8 mouse cellular contexts compared by ENCODE assay signal in genomic region chr9:118478839-118479507, GRCm38 (mm10). TPM values are rescaled to one million over a fixed set of nuclear protein-coding genes. Genes with fewer than 3 reads are reported as not detected.
DNase-seq lines count a peak whose midpoint lies in the region; ATAC-seq lines count a peak whose summit lies in the region.

No protein-coding gene starts in this region.

- no peak overlapping the region; the same call in 1 of the 2 replicates for H3K27ac ChIP-seq in heart, embryonic 10.5 days
- no peak overlapping the region; the same call in 1 of the 2 replicates for H3K27ac ChIP-seq in embryonic facial prominence, embryonic 10.5 days (replicated peaks)
- no peak overlapping the region for H3K27ac ChIP-seq in hindbrain, embryonic 15.5 days (replicated peaks)
- H3K27ac ChIP-seq in lung, embryonic 16.5 days (ENCODE audit: low read length): no peak overlapping the region

- H3K4me2 ChIP-seq in hindbrain, embryonic 15.5 days: peak overlapping the region; percentile 54
- H3K4me2 ChIP-seq in lung, embryonic 16.5 days (ENCODE audit: low read depth, low read length): peak overlapping the region; percentile 80

- H3K9me3 ChIP-seq in heart, embryonic 10.5 days: no peaks in the 10 kb centered on the region
- no peaks in the 10 kb centered on the region for H3K9me3 ChIP-seq in embryonic facial prominence, embryonic 10.5 days
- H3K9me3 ChIP-seq in hindbrain, embryonic 15.5 days: no peaks in the 10 kb centered on the region
- H3K9me3 ChIP-seq in lung, embryonic 16.5 days (ENCODE audit: control insufficient read depth, low read length): no peaks in the 10 kb centered on the region

- H3K4me1 ChIP-seq in heart, embryonic 10.5 days: peaks cover 30% of the 10 kb centered on the region
- peaks cover 31% of the 10 kb centered on the region for H3K4me1 ChIP-seq in embryonic facial prominence, embryonic 10.5 days
- H3K4me1 ChIP-seq in hindbrain, embryonic 15.5 days (replicated peaks): peaks cover 30% of the 10 kb centered on the region
- H3K4me1 ChIP-seq in lung, embryonic 16.5 days (replicated peaks; ENCODE audit: control insufficient read depth, insufficient read depth, low read length): peaks cover 17% of the 10 kb centered on the region

- H3K36me3 ChIP-seq in heart, embryonic 10.5 days: no peaks in the 10 kb centered on the region
- no peaks in the 10 kb centered on the region for H3K36me3 ChIP-seq in embryonic facial prominence, embryonic 10.5 days (replicated peaks)
- no peaks in the 10 kb centered on the region for H3K36me3 ChIP-seq in hindbrain, embryonic 15.5 days
- H3K36me3 ChIP-seq in lung, embryonic 16.5 days (ENCODE audit: control insufficient read depth, insufficient read depth, low read length): no peaks in the 10 kb centered on the region
- no peaks in the 10 kb centered on the region for H3K36me3 ChIP-seq in splenic B cell, adult 2 months (ENCODE audit: control insufficient read depth, insufficient read depth, low read length, poor library complexity, severe bottlenecking)

- peak overlapping the region; percentile 64 for H3K4me3 ChIP-seq in heart, embryonic 10.5 days
- H3K4me3 ChIP-seq in embryonic facial prominence, embryonic 10.5 days: peak overlapping the region; percentile 53
- peak overlapping the region; percentile 36 for H3K4me3 ChIP-seq in hindbrain, embryonic 15.5 days
- H3K4me3 ChIP-seq in lung, embryonic 16.5 days (ENCODE audit: low read length): peak overlapping the region; percentile 49

- no peak for DNase-seq in heart, embryonic 10.5 days (ENCODE audit: low spot score)
- DNase-seq in heart, adult 8-10 months (ENCODE audit: low spot score): no peak
- peak; percentile 50 for DNase-seq in T-cell, adult 2 months (ENCODE audit: low spot score)
- peak; percentile 66 for DNase-seq in embryonic facial prominence, embryonic 10.5 days (ENCODE audit: low spot score)
- peak; percentile 13 for DNase-seq in splenic B cell, adult 2 months (ENCODE audit: low read depth, low spot score)
- no peak for DNase-seq in frontal cortex, postnatal 25 days (ENCODE audit: low spot score in 2 of 2)

- WGBS in heart, embryonic 10.5 days: under 1% methylated on average over 80 of the region's 87 CpGs
- under 1% methylated on average over 87 of the region's 87 CpGs for WGBS in embryonic facial prominence, embryonic 10.5 days
- under 1% methylated on average over 62 of the region's 87 CpGs for WGBS in hindbrain, embryonic 15.5 days
- WGBS in lung, embryonic 16.5 days: under 1% methylated on average over 55 of the region's 87 CpGs

- ATAC-seq in hindbrain, embryonic 15.5 days (ENCODE audit: low FRiP score, low read depth): no peak
- ATAC-seq in lung, embryonic 16.5 days (ENCODE audit: low read depth): peak; percentile 85

- H3K27me3 ChIP-seq in heart, embryonic 10.5 days (ENCODE audit: insufficient read depth, poor library complexity, severe bottlenecking): peaks cover 96% of the 10 kb centered on the region
- peaks cover 100% of the 10 kb centered on the region for H3K27me3 ChIP-seq in embryonic facial prominence, embryonic 10.5 days (replicated peaks; ENCODE audit: low read depth, poor library complexity, severe bottlenecking)
- H3K27me3 ChIP-seq in hindbrain, embryonic 15.5 days: peaks cover 80% of the 10 kb centered on the region
- H3K27me3 ChIP-seq in lung, embryonic 16.5 days (ENCODE audit: control insufficient read depth, insufficient read depth, low read depth, low read length): peaks cover 88% of the 10 kb centered on the region
- no peaks in the 10 kb centered on the region for H3K27me3 ChIP-seq in splenic B cell, adult 2 months (ENCODE audit: control insufficient read depth, insufficient read depth, low read length, poor library complexity, severe bottlenecking)

- no peak overlapping the region for H3K9ac ChIP-seq in hindbrain, embryonic 15.5 days
- 0 out of 2 replicates have a peak overlapping the region, but pooled peaks have one; percentile 20 for H3K9ac ChIP-seq in lung, embryonic 16.5 days (ENCODE audit: low read length)

RNA-seq across cellular contexts. Expression of gene Eomes, which starts 1.0 kb away (rescaled TPM):
- 0.11 and 0.13 TPM in 2 replicates for polyA plus RNA-seq in heart, embryonic 10.5 days (2016; fragmentation: Nextera tagmentation; extraction: Ambion mirVana)
- under 1 TPM in 1 of 4 experiments, not detected in 3; 0.06 TPM for total RNA-seq in heart, adult 8-10 months (2022)
- 0.24 and 0.36 TPM in 2 replicates for polyA plus RNA-seq in embryonic facial prominence, embryonic 10.5 days (2016; fragmentation: Nextera tagmentation; extraction: Ambion mirVana)
- polyA plus RNA-seq in hindbrain, embryonic 15.5 days (2015; fragmentation: Nextera tagmentation; extraction: Ambion mirVana): 1.7 and 2.3 TPM in 2 replicates
- not detected in 2 replicates for polyA plus RNA-seq in lung, embryonic 16.5 days (2015; fragmentation: Nextera tagmentation; extraction: Ambion mirVana)

RNA-seq across cellular contexts. Expression of gene Golga4, which starts 27.1 kb away (rescaled TPM):
- polyA plus RNA-seq in heart, embryonic 10.5 days (2016; fragmentation: Nextera tagmentation; extraction: Ambion mirVana): 55.0 and 60.0 TPM in 2 replicates
- total RNA-seq in heart, adult 8-10 months (2022): 100 to 1,000 TPM; 361 to 439 (median 426) TPM
- 41.6 and 43.1 TPM in 2 replicates for polyA plus RNA-seq in embryonic facial prominence, embryonic 10.5 days (2016; fragmentation: Nextera tagmentation; extraction: Ambion mirVana)
- polyA plus RNA-seq in hindbrain, embryonic 15.5 days (2015; fragmentation: Nextera tagmentation; extraction: Ambion mirVana): 46.2 and 48.6 TPM in 2 replicates
- 40.2 and 41.2 TPM in 2 replicates for polyA plus RNA-seq in lung, embryonic 16.5 days (2015; fragmentation: Nextera tagmentation; extraction: Ambion mirVana)

Comparison
In these comparisons a context has a peak if more than half of its experiments do, and no peak if none do; other contexts are left out.
1. DNase-seq: peak in T-cell, adult 2 months (single experiment), embryonic facial prominence, embryonic 10.5 days (single experiment) and splenic B cell, adult 2 months (single experiment); none in heart, embryonic 10.5 days (single experiment), heart, adult 8-10 months (single experiment) and frontal cortex, postnatal 25 days (0 of 2).
2. Peak in every context shown above with its lines, with median percentiles within 50 percentile points of each other: H3K4me3 ChIP-seq.